Mouse (Mus musculus): ENCODE results near the gene Aagab. TPM values are rescaled to one million over a fixed set of nuclear protein-coding genes. Genes with fewer than 3 reads are reported as not detected.

Aagab gene
- polyA plus RNA-seq, 1 experiment, result 4.4 TPM

GRCm38 (mm10) chr9:63636113-63636512 lies 33.7 kb downstream of the Aagab start:
- Histone ChIP-seq H3K4me3 (replicated peaks) (no peak overlapping the region), H3K4me1 (peaks cover 32% of the 10 kb centered on the region), H3K9me3 (no peaks in the 10 kb centered on the region), H3K36me3 (replicated peaks; ENCODE audit: low read length) (peaks cover 96% of the 10 kb centered on the region), H3K27me3 (replicated peaks) (no peaks in the 10 kb centered on the region)
- TF ChIP-seq GATA1 (IDR thresholded peaks at IDR 0.05; ENCODE audit: borderline replicate concordance, low read length) (no peak), FLI1 (IDR thresholded peaks at IDR 0.05; ENCODE audit: low read length) (no peak)

GRCm38 (mm10) chr9:63641983-63642646 lies 39.7 kb downstream of the Aagab start:
- no peaks in the 10 kb centered on the region for H3K9me3 ChIP-seq
- H3K4me3 ChIP-seq (replicated peaks), result no peak overlapping the region
- peaks cover 30% of the 10 kb centered on the region for H3K4me1 ChIP-seq
- peaks cover 100% of the 10 kb centered on the region for H3K36me3 ChIP-seq (replicated peaks; ENCODE audit: low read length)
- TF ChIP-seq GATA1 (IDR thresholded peaks at IDR 0.05; ENCODE audit: borderline replicate concordance, low read length), result no peak
- no peak for TF ChIP-seq FLI1 (IDR thresholded peaks at IDR 0.05; ENCODE audit: low read length)
- H3K27me3 ChIP-seq (replicated peaks), result no peaks in the 10 kb centered on the region

DNA sequence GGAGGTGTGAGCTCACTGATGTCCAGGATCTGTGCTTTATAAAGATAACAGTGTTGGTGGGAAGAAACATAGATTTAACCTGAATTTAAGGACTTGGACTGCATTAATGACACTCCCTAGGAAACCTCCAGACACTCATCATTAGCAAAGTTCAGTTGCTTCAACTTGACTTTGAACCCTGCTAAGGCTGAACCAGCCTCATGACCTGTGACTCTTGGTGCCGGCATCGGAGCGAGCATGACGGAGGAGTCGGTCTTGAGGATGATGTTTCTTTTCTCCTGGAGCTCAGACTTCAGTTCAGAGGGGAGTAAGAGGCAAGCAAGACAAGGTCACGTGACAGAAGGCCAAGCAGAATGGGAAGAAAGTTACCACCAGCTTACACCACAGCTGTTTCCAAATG lies 41.6 kb downstream of the Aagab start:
- Histone ChIP-seq H3K9me3 (no peaks in the 10 kb centered on the region), H3K4me1 (peaks cover 47% of the 10 kb centered on the region), H3K27me3 (replicated peaks) (no peaks in the 10 kb centered on the region), H3K4me3 (replicated peaks) (no peak overlapping the region), H3K36me3 (replicated peaks; ENCODE audit: low read length) (peaks cover 100% of the 10 kb centered on the region)
- no peak for TF ChIP-seq GATA1 (IDR thresholded peaks at IDR 0.05; ENCODE audit: borderline replicate concordance, low read length)
- no peak for TF ChIP-seq FLI1 (IDR thresholded peaks at IDR 0.05; ENCODE audit: low read length)

- Histone ChIP-seq H3K27me3 (replicated peaks) (no peaks in the 10 kb centered on the region), H3K4me1 (peaks cover 47% of the 10 kb centered on the region), H3K4me3 (replicated peaks) (no peak overlapping the region), H3K9me3 (no peaks in the 10 kb centered on the region), H3K36me3 (replicated peaks; ENCODE audit: low read length) (peaks cover 100% of the 10 kb centered on the region)
- TF ChIP-seq GATA1 (IDR thresholded peaks at IDR 0.05; ENCODE audit: borderline replicate concordance, low read length) (no peak), FLI1 (IDR thresholded peaks at IDR 0.05; ENCODE audit: low read length) (no peak)
These were observed 42.6 kb downstream of the Aagab start for GRCm38 (mm10) chr9:63645084-63645483.

DNA sequence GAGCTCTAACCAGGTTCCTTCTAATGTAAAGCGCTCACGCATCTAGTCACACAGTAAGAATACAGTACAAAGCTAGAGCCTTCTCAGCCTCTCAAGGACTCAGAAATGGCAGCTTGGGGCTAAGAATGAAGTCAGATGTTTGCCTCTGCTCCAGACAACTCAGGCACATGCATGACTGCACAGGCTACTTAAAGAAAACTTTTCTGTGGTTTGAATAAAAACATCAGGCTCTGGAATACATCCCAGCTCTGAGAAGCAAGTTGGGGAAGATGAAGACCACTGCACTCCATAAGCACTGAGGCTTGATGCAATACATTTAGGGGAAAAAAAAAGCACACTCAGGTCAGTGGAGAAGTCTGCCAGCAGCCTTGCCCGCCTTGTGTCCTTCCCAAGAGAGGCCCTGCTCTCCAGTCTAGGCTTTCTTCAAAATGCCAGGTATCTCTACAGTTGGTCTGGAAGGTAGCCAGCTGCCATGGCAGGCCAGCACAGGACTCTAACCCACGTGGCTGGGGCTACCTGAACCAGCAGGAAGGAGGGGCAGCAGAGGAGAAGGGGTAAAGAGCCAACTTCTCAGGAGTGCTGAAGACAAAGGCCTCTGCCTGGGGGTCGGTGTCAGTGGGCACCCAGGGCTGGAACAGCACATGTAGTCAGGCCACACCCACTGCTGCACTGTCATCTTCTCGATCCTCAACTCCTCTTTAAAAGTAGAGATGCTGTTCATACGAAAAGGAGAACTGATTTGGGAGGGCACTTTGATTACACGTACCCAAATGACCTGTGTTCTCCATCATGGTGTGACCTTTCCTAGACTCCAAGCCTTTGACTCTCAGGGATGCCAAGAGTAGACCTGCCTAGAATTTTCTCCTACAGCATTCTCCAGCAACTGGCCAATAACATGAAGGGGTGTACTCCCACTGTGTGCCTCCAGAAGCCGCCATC lies 45.4 kb downstream of the Aagab start:
- no peaks in the 10 kb centered on the region for H3K9me3 ChIP-seq
- H3K27me3 ChIP-seq (replicated peaks), result no peaks in the 10 kb centered on the region
- H3K36me3 ChIP-seq (replicated peaks; ENCODE audit: low read length), result peaks cover 100% of the 10 kb centered on the region
- H3K4me3 ChIP-seq (replicated peaks), result no peak overlapping the region
- peaks cover 48% of the 10 kb centered on the region for H3K4me1 ChIP-seq
- no peak for TF ChIP-seq FLI1 (IDR thresholded peaks at IDR 0.05; ENCODE audit: low read length)
- no peak for TF ChIP-seq GATA1 (IDR thresholded peaks at IDR 0.05; ENCODE audit: borderline replicate concordance, low read length)

GRCm38 (mm10) chr9:63648520-63648918 lies 46.1 kb downstream of the Aagab start:
- peaks cover 100% of the 10 kb centered on the region for H3K36me3 ChIP-seq (replicated peaks; ENCODE audit: low read length)
- peaks cover 44% of the 10 kb centered on the region for H3K4me1 ChIP-seq
- H3K9me3 ChIP-seq, result no peaks in the 10 kb centered on the region
- no peak overlapping the region for H3K4me3 ChIP-seq (replicated peaks)
- H3K27me3 ChIP-seq (replicated peaks), result no peaks in the 10 kb centered on the region
- no peak for TF ChIP-seq GATA1 (IDR thresholded peaks at IDR 0.05; ENCODE audit: borderline replicate concordance, low read length)
- TF ChIP-seq FLI1 (IDR thresholded peaks at IDR 0.05; ENCODE audit: low read length), result no peak

DNA sequence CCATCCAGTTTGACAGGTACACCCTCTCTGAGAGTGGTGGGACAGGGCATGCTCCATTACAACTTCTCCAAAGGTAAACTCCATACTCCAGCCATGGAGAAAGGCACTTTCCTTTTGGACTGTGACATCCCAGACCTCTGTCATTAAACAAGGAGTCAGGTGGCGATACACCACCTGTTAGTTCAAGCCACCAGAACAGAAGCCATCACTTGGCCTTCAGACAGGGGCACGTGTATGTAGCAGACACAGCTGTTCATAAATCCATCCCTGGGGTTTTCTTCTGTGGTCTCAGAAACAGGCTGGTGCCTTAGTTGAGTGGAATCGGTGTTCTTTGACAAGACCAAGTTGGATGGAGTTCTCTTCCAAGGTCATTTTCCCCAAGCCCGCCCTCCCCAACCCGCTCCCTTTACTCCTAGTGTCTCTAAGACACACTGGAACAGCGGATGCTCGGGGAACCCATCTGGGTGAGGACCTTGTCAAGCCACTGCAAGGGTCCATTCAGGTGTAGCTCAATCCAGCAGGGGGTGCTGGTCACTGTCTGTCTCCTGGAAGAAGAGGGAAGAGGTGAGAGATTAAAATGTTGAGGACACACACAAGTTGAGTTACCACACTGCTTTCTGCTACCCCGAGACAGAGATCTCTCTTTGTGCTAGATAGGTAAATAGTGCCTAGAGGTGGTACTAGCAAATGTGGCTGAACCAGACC lies 47.5 kb downstream of the Aagab start:
- Histone ChIP-seq H3K36me3 (replicated peaks; ENCODE audit: low read length) (peaks cover 100% of the 10 kb centered on the region), H3K4me3 (replicated peaks) (no peak overlapping the region), H3K9me3 (no peaks in the 10 kb centered on the region), H3K4me1 (peaks cover 36% of the 10 kb centered on the region), H3K27me3 (replicated peaks) (no peaks in the 10 kb centered on the region)
- TF ChIP-seq GATA1 (IDR thresholded peaks at IDR 0.05; ENCODE audit: borderline replicate concordance, low read length) (no peak), FLI1 (IDR thresholded peaks at IDR 0.05; ENCODE audit: low read length) (no peak)

- H3K9me3 ChIP-seq, result no peaks in the 10 kb centered on the region
- H3K4me1 ChIP-seq, result peaks cover 34% of the 10 kb centered on the region
- peaks cover 100% of the 10 kb centered on the region for H3K36me3 ChIP-seq (replicated peaks; ENCODE audit: low read length)
- no peaks in the 10 kb centered on the region for H3K27me3 ChIP-seq (replicated peaks)
- no peak for TF ChIP-seq GATA1 (IDR thresholded peaks at IDR 0.05; ENCODE audit: borderline replicate concordance, low read length)
- no peak overlapping the region for H3K4me3 ChIP-seq (replicated peaks)
These were observed 48.4 kb downstream of the Aagab start for GRCm38 (mm10) chr9:63650905-63651304.

DNA sequence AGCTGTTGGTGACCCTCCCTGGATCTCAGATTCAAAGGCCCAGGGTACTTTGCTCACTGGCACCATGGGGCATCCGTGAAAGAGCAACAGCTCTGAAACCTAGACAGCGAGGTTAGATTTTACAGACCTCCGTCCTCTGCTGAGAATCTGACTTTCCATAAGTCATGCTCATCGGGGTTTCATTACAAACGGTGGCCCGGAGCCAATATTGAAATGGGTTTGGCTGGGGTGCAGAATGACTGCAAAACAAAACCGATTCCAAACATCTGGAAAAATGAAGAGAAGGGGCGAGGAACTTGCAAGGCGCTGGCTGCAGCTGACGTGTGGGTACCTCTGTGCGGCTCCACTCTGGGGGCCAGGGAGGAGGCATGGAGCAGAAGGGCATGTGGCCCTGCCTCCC lies 49.1 kb downstream of the Aagab start:
- Histone ChIP-seq H3K4me1 (peaks cover 34% of the 10 kb centered on the region), H3K9me3 (no peaks in the 10 kb centered on the region), H3K27me3 (replicated peaks) (no peaks in the 10 kb centered on the region), H3K36me3 (replicated peaks; ENCODE audit: low read length) (peaks cover 100% of the 10 kb centered on the region), H3K4me3 (replicated peaks) (no peak overlapping the region)
- TF ChIP-seq GATA1 (IDR thresholded peaks at IDR 0.05; ENCODE audit: borderline replicate concordance, low read length) (no peak), FLI1 (IDR thresholded peaks at IDR 0.05; ENCODE audit: low read length) (no peak)
